Mouse (Mus musculus) thymus, postnatal 14 days (tissue): Measurements from ENCODE around the gene Sfpq.

Experiments
- DNase-seq: peaks from one replicate; pipeline ENCODE4 v3.0.0; 2021

Sfpq gene

GRCm38 (mm10) chr4:127027228-127028190, 6.4 kb downstream of the Sfpq start:
- peak; percentile 46 for DNase-seq

DNA sequence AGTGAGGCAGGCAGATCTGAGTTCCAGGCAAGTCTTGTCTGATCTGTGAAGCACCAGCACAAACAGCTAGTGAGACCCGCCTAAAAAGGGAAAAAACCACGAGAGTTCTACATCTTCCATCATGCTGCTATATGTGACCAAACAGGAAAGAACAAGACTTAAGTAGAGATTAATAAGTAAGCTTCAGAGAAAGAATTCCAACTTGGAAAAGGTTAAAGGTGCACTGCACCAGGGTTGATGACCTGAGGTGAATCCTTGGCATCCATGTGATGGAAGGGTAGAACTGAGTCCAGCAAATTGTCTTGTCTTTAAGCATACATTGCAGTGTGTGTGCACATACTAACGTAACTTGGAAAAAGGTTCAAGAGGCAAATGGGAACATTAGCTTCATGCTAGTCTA, 16.0 kb downstream of the Sfpq start:
- DNase-seq, result no peak

DNA sequence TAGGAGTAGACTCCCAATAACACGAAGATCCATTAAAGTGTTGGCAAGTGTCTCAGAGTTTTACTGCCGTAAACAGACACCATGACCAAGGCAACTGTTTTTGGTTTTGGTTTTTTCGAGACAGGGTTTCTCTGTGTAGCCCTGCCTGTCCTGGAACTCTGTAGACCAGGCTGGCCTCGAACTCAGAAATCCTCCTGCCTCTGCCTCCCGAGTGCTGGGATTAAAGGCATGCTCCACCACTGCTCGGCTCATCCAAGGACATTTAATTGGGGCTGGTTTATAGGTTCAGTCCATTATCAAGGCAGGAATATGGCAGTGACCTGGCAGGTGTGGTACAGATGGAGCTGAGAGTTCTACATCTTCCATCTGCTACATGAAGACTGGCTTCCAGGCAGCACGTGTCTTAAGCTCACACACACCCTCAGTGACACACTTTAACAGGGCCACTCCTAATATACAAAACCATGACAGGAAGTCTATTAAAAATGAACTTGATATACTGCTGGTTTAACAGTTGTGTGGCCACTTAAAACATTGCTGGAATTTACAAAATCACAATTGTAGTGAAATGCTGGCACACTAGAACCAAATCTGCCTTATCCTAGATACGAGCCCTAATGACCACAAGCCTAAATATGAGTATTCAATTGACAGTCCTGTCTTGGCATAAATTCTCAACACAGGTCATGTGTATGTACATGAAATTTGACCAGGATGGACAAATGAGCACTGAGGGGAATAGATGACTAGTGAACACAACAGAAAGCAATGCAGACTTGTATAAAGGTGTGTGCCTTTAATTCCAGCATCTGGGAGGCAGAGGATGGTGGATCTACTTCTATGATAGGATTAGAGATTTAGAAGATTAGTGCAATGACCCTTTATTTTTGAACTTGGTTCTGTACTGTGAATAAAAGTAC, 17.0 kb downstream of the Sfpq start:
- no peak for DNase-seq

DNA sequence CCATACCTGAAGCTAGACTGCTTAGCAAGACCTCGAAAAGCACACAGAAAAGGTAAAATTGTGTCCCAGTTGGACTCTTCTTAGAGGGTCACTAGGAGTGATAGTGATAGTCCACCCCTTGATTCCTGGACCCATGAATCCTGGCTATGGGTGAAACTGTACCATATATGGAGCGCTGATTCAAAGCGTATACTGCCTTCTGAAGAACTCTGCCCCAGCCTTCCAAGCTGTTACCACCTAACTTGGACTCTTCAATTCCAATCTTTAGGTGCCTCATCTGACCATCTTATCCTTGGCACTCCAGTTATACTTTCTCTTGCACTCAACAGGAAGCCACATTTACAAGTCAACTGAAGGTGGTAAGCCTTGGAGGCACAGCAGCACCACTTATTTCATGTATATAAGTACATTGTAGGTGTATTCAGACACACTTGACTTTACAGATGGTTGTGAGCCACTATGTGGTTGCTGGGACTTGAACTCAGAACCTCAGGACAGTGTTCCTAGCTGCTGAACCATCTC, 17.8 kb downstream of the Sfpq start:
- DNase-seq, result no peak

- DNase-seq, result no peak
These were observed 18.9 kb downstream of the Sfpq start for GRCm38 (mm10) chr4:127039871-127040483.

GRCm38 (mm10) chr4:127043540-127043939, 22.4 kb downstream of the Sfpq start:
- no peak for DNase-seq

GRCm38 (mm10) chr4:127051121-127051520, 30.0 kb downstream of the Sfpq start:
- no peak for DNase-seq

DNA sequence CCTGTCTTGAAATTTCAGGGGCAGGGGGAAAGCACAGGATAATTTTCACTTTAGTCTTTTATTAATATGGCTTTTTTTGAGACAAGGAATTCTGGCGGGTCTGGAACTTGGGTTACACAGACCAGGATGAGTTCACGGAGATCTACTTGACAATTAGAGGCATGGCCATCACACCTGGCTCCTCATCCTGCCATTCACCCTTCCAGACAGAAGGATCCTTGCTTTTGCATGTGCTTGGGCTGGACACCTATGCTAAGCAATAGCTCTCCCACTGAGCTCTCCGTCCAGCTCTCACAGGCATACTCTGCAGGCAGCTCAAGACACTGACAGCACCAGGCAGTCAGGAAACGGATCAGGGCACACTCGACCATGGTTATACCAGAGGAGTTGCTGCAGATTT, 31.9 kb downstream of the Sfpq start:
- no peak for DNase-seq

DNA sequence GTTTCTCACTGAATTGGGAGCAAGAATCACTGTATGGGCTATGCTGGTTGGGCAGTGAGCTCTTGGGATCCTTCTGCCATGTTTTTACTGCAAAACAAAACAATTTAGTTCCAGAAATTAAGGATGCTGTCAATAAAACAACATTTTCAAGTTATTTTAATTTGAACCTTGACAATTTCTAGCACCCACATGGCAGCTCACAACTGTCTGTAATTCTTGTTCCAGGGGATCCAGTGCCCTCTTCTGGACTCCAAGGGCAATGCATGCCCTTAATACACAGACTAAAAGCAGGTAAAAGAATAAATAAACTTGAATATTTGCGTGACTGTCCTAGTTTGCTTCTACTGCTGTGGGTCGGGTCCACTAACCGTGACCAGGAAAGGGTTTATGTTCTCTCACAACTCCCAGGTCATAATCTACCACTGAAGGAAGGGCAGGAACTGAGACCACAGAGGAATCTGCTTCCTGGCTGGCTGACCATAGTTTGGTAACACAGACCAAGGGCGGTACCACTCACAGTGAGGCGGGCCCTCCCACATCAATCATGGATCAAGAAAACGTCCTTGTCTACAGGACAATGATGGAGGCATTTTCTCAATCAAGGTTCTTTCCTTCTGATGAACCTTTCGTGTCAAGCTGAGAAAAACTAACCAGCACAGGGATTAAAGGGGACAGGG, 33.5 kb downstream of the Sfpq start:
- DNase-seq, result peak; percentile 14

GRCm38 (mm10) chr4:127060585-127061290, 39.6 kb downstream of the Sfpq start, which contains the start of gene Zmym1:
Gene Zmym1, minus strand, starts transcription at chr4:127061152.
- peak; percentile 96 for DNase-seq

GRCm38 (mm10) chr4:127064051-127064450, 42.9 kb downstream of the Sfpq start:
- no peak for DNase-seq

DNA sequence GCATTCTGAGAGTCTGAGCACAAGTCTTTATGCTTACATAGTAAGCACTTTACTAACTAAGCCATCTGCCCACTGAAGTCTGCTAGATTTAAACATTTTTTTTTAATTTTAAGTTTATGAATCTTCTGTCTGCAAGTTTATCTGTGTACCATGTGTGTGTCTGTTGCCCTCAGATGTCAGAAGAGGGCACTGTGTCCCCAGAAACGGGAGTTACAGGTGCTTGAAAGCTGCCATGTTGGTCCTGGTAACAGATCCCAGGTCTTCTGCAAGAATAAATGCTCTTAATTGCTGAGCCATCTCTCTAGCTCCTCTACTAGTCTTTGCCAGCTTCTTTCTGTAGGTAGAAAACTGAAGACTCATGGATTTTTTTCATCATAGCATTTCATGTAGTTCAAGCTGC, 53.8 kb downstream of the Sfpq start:
- DNase-seq, result no peak

GRCm38 (mm10) chr4:127076875-127077548, 55.9 kb downstream of the Sfpq start, which contains the start of gene Zmym6:
Gene Zmym6, plus strand, starts transcription at chr4:127077383.
- DNase-seq, result peak; percentile 95

GRCm38 (mm10) chr4:127080806-127081205, 59.7 kb downstream of the Sfpq start:
- no peak for DNase-seq

DNA sequence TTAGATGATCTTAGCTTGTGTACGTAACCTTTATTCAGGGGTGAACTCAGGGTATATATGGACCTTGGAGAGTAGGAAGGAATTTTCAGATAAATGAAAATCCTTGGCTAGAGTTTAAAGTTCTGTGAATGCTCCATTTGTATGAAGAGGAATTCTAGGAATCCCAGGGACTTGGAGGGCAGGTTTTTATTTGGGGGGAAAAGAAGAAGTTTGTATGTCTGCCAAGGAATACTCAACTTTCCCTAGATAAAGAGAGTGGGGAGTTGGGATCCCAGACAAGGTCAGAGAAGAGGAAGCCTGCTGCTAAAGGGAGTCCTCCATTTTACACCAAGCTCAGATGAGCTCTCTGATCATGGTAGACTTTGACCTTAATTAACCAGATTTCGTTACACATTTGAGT, 62.0 kb downstream of the Sfpq start:
- no peak for DNase-seq

DNA sequence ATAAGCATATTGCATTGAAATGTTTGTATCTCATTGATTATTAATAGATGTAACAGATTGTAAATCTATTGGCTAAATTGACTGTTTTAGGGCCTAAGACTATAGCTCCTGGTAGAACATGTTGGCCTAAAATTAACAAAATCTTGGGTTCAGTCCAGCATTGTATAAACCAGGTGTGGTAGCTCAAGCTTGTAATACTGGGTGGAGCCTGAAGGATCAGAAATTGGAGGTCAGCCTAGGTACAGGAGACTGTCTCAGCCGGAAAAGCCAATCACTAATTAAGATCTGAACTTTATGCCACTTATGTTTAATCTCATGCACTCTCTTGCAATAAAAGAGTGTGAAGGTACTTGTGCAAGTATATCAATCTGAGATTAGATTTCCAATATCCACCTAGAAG, 64.6 kb downstream of the Sfpq start:
- no peak for DNase-seq
